Mouse (Mus musculus): Measurements from ENCODE around the gene Ralgps2.

GRCm38 (mm10) chr1:156940584-156940983, 1.2 kb upstream of the Ralgps2 start:
- TF ChIP-seq CTCF (IDR thresholded peaks at IDR 0.05; ENCODE audit: borderline replicate concordance, extremely low read depth, insufficient read depth, insufficient read length) = no peak
- TF ChIP-seq POLR2A (IDR thresholded peaks at IDR 0.05; ENCODE audit: borderline replicate concordance, extremely low read depth, insufficient read depth, insufficient read length, poor library complexity, severe bottlenecking) = no peak

Measured in brain, embryonic 14.5 days (tissue).